Mouse (Mus musculus): ENCODE data around the gene Mroh2a.

DNA sequence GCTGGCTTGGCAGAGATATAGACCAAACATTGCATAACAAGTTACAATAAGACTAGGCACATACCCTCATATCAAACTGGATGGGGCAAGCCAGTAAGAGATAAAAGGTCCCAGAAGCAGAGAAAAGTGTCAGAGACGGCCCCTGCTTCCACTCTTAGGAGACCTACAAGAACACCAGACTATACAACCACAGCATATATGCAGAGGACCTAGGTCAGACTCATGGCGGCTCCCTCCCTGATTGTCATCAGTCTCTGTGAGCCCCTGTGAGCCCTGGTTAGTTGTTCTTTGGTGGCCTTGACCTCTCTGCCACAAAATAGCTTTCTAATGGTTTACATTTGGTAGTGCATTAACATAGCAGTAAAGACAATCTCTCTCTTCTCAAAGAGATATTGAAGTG, 82.2 kb downstream of the Mroh2a start:
- TF ChIP-seq CTCF (IDR thresholded peaks at IDR 0.05; ENCODE audit: extremely low read depth, insufficient read depth, low read length) (no peak), POLR2A (IDR thresholded peaks at IDR 0.05; ENCODE audit: extremely low read depth, insufficient read depth, low read length) (no peak)

Measured in cortical plate, adult 2 months (tissue).